Mouse (Mus musculus) adrenal gland, adult 2 months (tissue): ENCODE results near the gene Ubd. TPM values are rescaled to one million over a fixed set of nuclear protein-coding genes. Genes with fewer than 3 reads are reported as not detected.

Source experiments
- polyA plus RNA-seq: library from polyadenylated mRNA; depleted of rRNA; stranded (reverse); fragments of >200 nt; gene quantifications from 2 replicates; pipeline ENCODE4 v1.2.3, GENCODE M21; 2012; rRNA removed
- total RNA-seq, 2 experiments: library from RNA; stranded (reverse); gene quantifications; 2 replicates each; pipeline ENCODE4 v1.2.3; 2021

The Ubd gene
- total and polyA plus RNA-seq, 3 experiments = not detected

Other genes starting within 250 kb of the Ubd start
- 100 to 1,000 TPM; 104 to 111 TPM for gene Ppp1r11, start 242.2 kb upstream of the Ubd start, total RNA-seq
- gene Ppp1r11, start 242.2 kb upstream of the Ubd start, polyA plus RNA-seq = 21.4 and 23.1 TPM in 2 replicates
- gene Znrd1, start 235.3 kb upstream of the Ubd start, total RNA-seq = 10 to 100 TPM; 41.1 to 41.6 TPM
- gene Znrd1, start 235.3 kb upstream of the Ubd start, polyA plus RNA-seq = 11.6 and 12.8 TPM in 2 replicates
- gene Znrd1as, start 235.3 kb upstream of the Ubd start, total RNA-seq = 10 to 100 TPM; 12.4 to 14.8 TPM
- 0.32 and 0.57 TPM in 2 replicates for gene Znrd1as, start 235.3 kb upstream of the Ubd start, polyA plus RNA-seq
- gene 2410137M14Rik, start 212.7 kb upstream of the Ubd start, total RNA-seq = not detected
- not detected in 2 replicates for gene 2410137M14Rik, start 212.7 kb upstream of the Ubd start, polyA plus RNA-seq
- not detected for gene H2-M5, start 204.4 kb upstream of the Ubd start, total RNA-seq
- not detected in 2 replicates for gene H2-M5, start 204.4 kb upstream of the Ubd start, polyA plus RNA-seq
- 1 to 10 TPM; 2.0 to 2.1 TPM for gene Zfp57, start 192.7 kb upstream of the Ubd start, total RNA-seq
- gene Zfp57, start 192.7 kb upstream of the Ubd start, polyA plus RNA-seq = 0.70 and 0.98 TPM in 2 replicates
- not detected for gene Mog, start 170.5 kb upstream of the Ubd start, total RNA-seq
- not detected in 2 replicates for gene Mog, start 170.5 kb upstream of the Ubd start, polyA plus RNA-seq
- 10 to 100 TPM; 22.5 to 25.7 TPM for gene Gabbr1, start 147.9 kb upstream of the Ubd start, total RNA-seq
- 28.3 and 29.1 TPM in 2 replicates for gene Gabbr1, start 147.9 kb upstream of the Ubd start, polyA plus RNA-seq
- not detected for gene Olfr90, start 105.4 kb upstream of the Ubd start, total RNA-seq
- gene Olfr90, start 105.4 kb upstream of the Ubd start, polyA plus RNA-seq = not detected in 2 replicates
- gene Olfr91, start 95.6 kb upstream of the Ubd start, total RNA-seq = not detected
- not detected in 2 replicates for gene Olfr91, start 95.6 kb upstream of the Ubd start, polyA plus RNA-seq
- gene Olfr92, start 73.8 kb upstream of the Ubd start, total RNA-seq = not detected
- not detected in 2 replicates for gene Olfr92, start 73.8 kb upstream of the Ubd start, polyA plus RNA-seq
- gene Olfr93, start 32.4 kb upstream of the Ubd start, total RNA-seq = not detected
- not detected in 2 replicates for gene Olfr93, start 32.4 kb upstream of the Ubd start, polyA plus RNA-seq
- not detected for gene Olfr94, start 7.1 kb downstream of the Ubd start, total RNA-seq
- gene Olfr94, start 7.1 kb downstream of the Ubd start, polyA plus RNA-seq = not detected in 2 replicates
- gene Olfr95, start 19.2 kb downstream of the Ubd start, total RNA-seq = not detected
- not detected in 2 replicates for gene Olfr95, start 19.2 kb downstream of the Ubd start, polyA plus RNA-seq
- gene Olfr96, start 26.3 kb downstream of the Ubd start, total RNA-seq = not detected
- gene Olfr96, start 26.3 kb downstream of the Ubd start, polyA plus RNA-seq = not detected in 2 replicates
- not detected for gene Olfr97, start 43.4 kb downstream of the Ubd start, total RNA-seq
- gene Olfr97, start 43.4 kb downstream of the Ubd start, polyA plus RNA-seq = not detected in 2 replicates
- not detected for gene Olfr98, start 69.9 kb downstream of the Ubd start, total RNA-seq
- not detected in 2 replicates for gene Olfr98, start 69.9 kb downstream of the Ubd start, polyA plus RNA-seq
- gene H2-M3, start 76.3 kb downstream of the Ubd start, total RNA-seq = 1 to 10 TPM; 3.3 to 6.6 TPM
- 3.5 and 4.3 TPM in 2 replicates for gene H2-M3, start 76.3 kb downstream of the Ubd start, polyA plus RNA-seq
- gene Olfr99, start 89.6 kb downstream of the Ubd start, total RNA-seq = not detected
- gene Olfr99, start 89.6 kb downstream of the Ubd start, polyA plus RNA-seq = not detected in 2 replicates
- not detected for gene Olfr101, start 110.4 kb downstream of the Ubd start, total RNA-seq
- not detected in 2 replicates for gene Olfr101, start 110.4 kb downstream of the Ubd start, polyA plus RNA-seq
- gene Olfr102, start 123.2 kb downstream of the Ubd start, total RNA-seq = not detected
- not detected in 2 replicates for gene Olfr102, start 123.2 kb downstream of the Ubd start, polyA plus RNA-seq
- gene Olfr103, start 145.8 kb downstream of the Ubd start, total RNA-seq = not detected
- not detected in 2 replicates for gene Olfr103, start 145.8 kb downstream of the Ubd start, polyA plus RNA-seq
- not detected for gene Olfr104-ps, start 165.7 kb downstream of the Ubd start, total RNA-seq
- not detected in 2 replicates for gene Olfr104-ps, start 165.7 kb downstream of the Ubd start, polyA plus RNA-seq
- not detected for gene Olfr105-ps, start 185.1 kb downstream of the Ubd start, total RNA-seq
- gene Olfr105-ps, start 185.1 kb downstream of the Ubd start, polyA plus RNA-seq = not detected in 2 replicates
- not detected for gene Olfr106-ps, start 196.5 kb downstream of the Ubd start, total RNA-seq
- not detected in 2 replicates for gene Olfr106-ps, start 196.5 kb downstream of the Ubd start, polyA plus RNA-seq
- gene Olfr107, start 205.3 kb downstream of the Ubd start, total RNA-seq = not detected
- not detected in 2 replicates for gene Olfr107, start 205.3 kb downstream of the Ubd start, polyA plus RNA-seq